Mouse (Mus musculus) heart, embryonic 14.5 days (tissue): ENCODE measurements around the gene Zfp839. TPM values are rescaled to one million over a fixed set of nuclear protein-coding genes. Genes with fewer than 3 reads are reported as not detected.
A peak's percentile ranks its signal among the peaks of the same experiment; 100 is the strongest.
"Not testable (repeated sequence)": the region's sequence is repeated elsewhere in the genome, so short reads cannot be mapped to it uniquely, and the experiment has no call there.

Experiments used
- ATAC-seq: fragments of 200-750 bp; cut with Nextera tagmentation; 2 replicates; pipeline ENCODE4 v1.8.0; 2017; ENCODE audit warnings: low read depth, moderate TSS enrichment; ENCODE audit not compliant: insufficient number of reproducible peaks, insufficient read depth, low FRiP score
- H3K27ac ChIP-seq, 2 experiments: fragments of 200-500 bp in 1 of 2; fragments of 300-500 bp in 1 of 2; sonication (generic) in 1 of 2; replicated peaks in 1 of 2; 2 replicates each; pipeline ENCODE4 v1.5.1; 2012 to 2014; ENCODE audit warnings: low read depth in 2 of 2, low read length in 2 of 2, control low read depth in 1 of 2, mild to moderate bottlenecking in 1 of 2, mixed read lengths in 1 of 2; ENCODE audit not compliant: control insufficient read depth in 1 of 2, insufficient read depth in 1 of 2
- H3K27me3 ChIP-seq: fragments of 300-500 bp; sonication (generic); 2 replicates; pipeline ENCODE4 v1.6.1; 2014; ENCODE audit warnings: mild to moderate bottlenecking, low read length, control low read depth; ENCODE audit not compliant: control insufficient read depth, insufficient read depth
- H3K36me3 ChIP-seq: fragments of 300-500 bp; sonication (generic); 2 replicates; pipeline ENCODE4 v1.6.1; 2014; ENCODE audit warnings: mild to moderate bottlenecking, control low read depth, low read length, mixed read lengths; ENCODE audit not compliant: control insufficient read depth, insufficient read depth
- H3K4me1 ChIP-seq, 2 experiments: fragments of 200-500 bp in 1 of 2; fragments of 300-500 bp in 1 of 2; sonication (generic) in 1 of 2; 2 replicates each; pipeline ENCODE4 v1.6.1; 2012 to 2014; ENCODE audit warnings: low read length in 2 of 2, control low read depth in 1 of 2, mixed read lengths in 1 of 2; ENCODE audit not compliant: control insufficient read depth in 2 of 2, insufficient read depth in 2 of 2
- H3K4me2 ChIP-seq: fragments of 300-500 bp; sonication (generic); 2 replicates; pipeline ENCODE4 v1.6.1; 2014; ENCODE audit warnings: mild to moderate bottlenecking, low read length
- H3K4me3 ChIP-seq, 2 experiments: fragments of 200-500 bp in 1 of 2; fragments of 300-500 bp in 1 of 2; sonication (generic) in 1 of 2; 2 replicates each; pipeline ENCODE4 v1.5.1; 2012 to 2014; ENCODE audit warnings: low read length in 2 of 2, mild to moderate bottlenecking in 2 of 2, control low read depth in 1 of 2, low read depth in 1 of 2, moderate library complexity in 1 of 2; ENCODE audit not compliant: control insufficient read depth in 1 of 2, insufficient read depth in 1 of 2
- H3K9ac ChIP-seq: fragments of 300-500 bp; sonication (generic); 2 replicates; pipeline ENCODE4 v1.6.1; 2014; ENCODE audit warnings: mild to moderate bottlenecking, low read length
- H3K9me3 ChIP-seq: fragments of 300-500 bp; sonication (generic); 2 replicates; pipeline ENCODE4 v1.6.1; 2016; ENCODE audit warnings: low read length, control low read depth; ENCODE audit not compliant: control insufficient read depth
- WGBS: fragments of 180-500 bp; shearing (Covaris S2); extraction: QIAGEN DNeasy Blood & Tissue Kit; methylation state at CpG from one replicate; pipeline ENCODE4 v1.1.7; 2014; 5-methylcytosine and 5-hydroxymethylcytosine counted together
- polyA plus RNA-seq: library from polyadenylated mRNA; unstranded; fragments of >200 nt; fragmentation: Nextera tagmentation; extraction: Ambion mirVana; gene quantifications from 2 replicates; pipeline ENCODE4 v1.2.1, GENCODE M21; 2014

The Zfp839 gene
- polyA plus RNA-seq, 1 experiment from 2014 or later, result 4.6 TPM

DNA sequence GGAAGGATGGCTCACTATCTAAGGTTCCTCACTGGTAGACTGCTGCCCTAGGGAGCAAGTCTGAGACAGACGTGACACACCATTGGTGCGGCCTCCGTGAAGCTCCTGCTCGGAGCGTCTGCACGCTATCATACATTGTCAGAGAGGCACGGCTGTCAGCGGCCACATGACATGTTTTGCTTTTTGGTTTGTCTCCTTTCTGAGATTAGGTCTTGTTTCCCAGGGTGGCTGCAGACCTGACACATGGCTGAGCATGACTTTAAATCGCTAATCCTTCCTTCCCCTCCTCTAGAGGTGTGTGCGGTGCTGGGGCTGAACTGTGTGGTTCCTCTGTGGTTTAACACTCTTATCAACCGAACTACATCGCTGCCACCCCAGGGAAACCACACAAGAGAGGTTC, 1.4 kb downstream of the Zfp839 start:
- Histone ChIP-seq H3K4me2 (peak overlapping the region; percentile 74), H3K36me3 (peaks cover 14% of the 10 kb centered on the region), H3K9me3 (no peaks in the 10 kb centered on the region), H3K27ac (no peak overlapping the region; a peak in 1 of 4 replicates), H3K27me3 (no peaks in the 10 kb centered on the region), H3K4me1 (peaks cover 11 to 17% of the 10 kb centered on the region in 2 experiments), H3K9ac (peak overlapping the region; percentile 21; the same call in 1 of the 2 replicates), H3K4me3 (peak overlapping the region; percentile 89 to 93; a peak in 3 of 4 replicates)
- ATAC-seq, result no peak
- WGBS, result 27% methylated on average over 12 of the region's 12 CpGs

DNA sequence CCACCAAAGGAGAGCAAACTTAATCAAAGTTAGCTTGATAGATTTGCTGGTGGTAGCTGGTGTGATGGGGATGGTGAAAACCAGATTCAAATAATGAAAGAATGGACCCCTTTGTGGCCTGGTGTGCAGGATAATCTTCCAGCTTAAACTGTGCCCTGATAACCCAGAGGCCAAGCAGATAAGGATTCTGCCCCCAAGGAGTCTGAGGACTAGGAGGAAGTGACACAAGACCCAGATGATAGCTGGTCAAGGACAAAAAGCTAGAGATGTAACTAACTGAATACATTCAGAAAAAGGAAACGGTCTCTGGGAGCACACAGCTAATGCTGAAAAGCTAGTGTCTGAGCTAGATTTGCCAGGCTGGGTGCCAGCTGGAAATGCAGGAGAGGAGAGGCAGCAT, 1.9 kb downstream of the Zfp839 start:
- Histone ChIP-seq H3K27me3 (no peaks in the 10 kb centered on the region), H3K36me3 (peaks cover 17% of the 10 kb centered on the region), H3K9ac (no peak overlapping the region), H3K9me3 (no peaks in the 10 kb centered on the region), H3K4me3 (no peak overlapping the region), H3K4me2 (peak overlapping the region; percentile 74; the same call in 1 of the 2 replicates), H3K27ac (no peak overlapping the region), H3K4me1 (peaks cover 11 to 16% of the 10 kb centered on the region in 2 experiments)
- no peak for ATAC-seq
- 53% methylated on average over 1 of the region's 1 CpGs for WGBS

DNA sequence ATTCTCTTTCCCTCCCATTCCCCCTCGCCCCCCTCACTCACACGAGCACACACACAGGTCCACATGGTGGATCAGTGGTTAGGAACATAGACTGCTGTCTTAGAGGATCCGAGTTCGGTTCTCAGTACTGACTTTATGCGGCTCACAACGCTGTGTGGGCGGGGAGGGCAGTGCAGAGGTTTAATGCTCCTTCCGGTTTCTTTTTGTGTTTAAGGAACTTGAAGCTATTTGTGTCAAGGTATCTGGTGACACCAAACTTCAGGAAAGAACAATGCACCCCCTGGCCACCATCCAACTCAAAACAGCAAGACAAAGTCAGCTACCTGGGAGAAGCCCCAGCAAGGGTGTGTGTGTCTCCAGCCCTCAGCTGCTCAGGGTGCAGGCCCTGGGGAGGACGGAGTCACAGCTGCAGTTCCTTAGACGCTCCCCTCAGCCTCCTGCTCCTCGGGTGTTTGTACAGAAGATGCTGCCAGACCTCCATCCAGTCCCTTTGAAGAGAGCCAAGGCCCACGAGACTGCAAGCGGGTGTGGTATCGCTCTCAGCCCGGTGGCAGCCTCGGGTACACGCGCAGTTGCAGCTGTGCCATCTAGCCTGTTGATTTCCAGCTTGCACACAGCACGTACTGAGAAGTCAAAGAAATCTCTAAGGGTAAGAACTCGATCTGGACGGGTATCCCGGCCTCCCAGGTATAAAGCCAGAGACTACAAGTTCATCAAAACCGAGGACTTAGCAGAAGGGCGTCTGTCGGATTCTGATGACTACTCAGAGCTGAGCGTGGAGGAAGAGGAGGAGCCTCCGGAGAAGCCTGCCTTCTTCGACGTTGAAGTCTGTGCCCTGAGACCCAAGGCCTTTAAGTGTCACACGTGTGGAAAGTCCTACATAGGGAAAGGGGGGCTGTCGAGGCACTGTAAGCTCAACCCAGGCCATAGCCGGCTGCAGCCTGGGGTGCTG, 5.0 kb downstream of the Zfp839 start:
- H3K4me2 ChIP-seq, result no peak overlapping the region
- no peaks in the 10 kb centered on the region for H3K9me3 ChIP-seq
- H3K27me3 ChIP-seq, result no peaks in the 10 kb centered on the region
- ATAC-seq, result no peak
- no peak overlapping the region for H3K27ac ChIP-seq
- peaks cover 11 to 13% of the 10 kb centered on the region in 2 experiments for H3K4me1 ChIP-seq
- WGBS, result 84% methylated on average over 32 of the region's 32 CpGs
- no peak overlapping the region for H3K9ac ChIP-seq
- no peak overlapping the region for H3K4me3 ChIP-seq
- H3K36me3 ChIP-seq, result peaks cover 34% of the 10 kb centered on the region

DNA sequence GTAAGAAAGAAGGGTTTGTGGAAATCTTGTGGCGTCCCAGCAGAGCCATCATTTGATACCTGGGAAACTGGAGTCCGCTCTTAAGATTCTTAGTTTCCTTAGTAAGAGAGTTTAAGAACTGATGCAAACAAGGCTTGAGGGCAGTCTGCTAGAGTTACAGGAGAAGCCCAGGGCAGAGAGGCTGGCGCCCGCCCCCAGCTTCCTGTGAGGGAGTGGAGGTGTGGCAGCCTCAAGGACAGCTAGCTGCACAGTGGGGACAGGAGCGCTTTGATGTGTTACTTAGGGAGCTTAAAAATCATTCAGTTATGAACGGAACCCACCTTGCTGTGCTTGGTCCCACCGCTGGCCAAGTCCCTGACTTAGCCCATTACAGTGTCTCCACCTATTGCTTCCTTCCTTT, 7.1 kb downstream of the Zfp839 start:
- no peaks in the 10 kb centered on the region for H3K9me3 ChIP-seq
- no peak for ATAC-seq
- H3K4me3 ChIP-seq, result no peak overlapping the region
- H3K36me3 ChIP-seq, result peaks cover 50% of the 10 kb centered on the region
- 74% methylated on average over 7 of the region's 7 CpGs for WGBS
- no peak overlapping the region for H3K4me2 ChIP-seq
- H3K9ac ChIP-seq, result no peak overlapping the region
- H3K27me3 ChIP-seq, result no peaks in the 10 kb centered on the region
- no peak overlapping the region for H3K27ac ChIP-seq
- H3K4me1 ChIP-seq, result no peaks in the 10 kb centered on the region

DNA sequence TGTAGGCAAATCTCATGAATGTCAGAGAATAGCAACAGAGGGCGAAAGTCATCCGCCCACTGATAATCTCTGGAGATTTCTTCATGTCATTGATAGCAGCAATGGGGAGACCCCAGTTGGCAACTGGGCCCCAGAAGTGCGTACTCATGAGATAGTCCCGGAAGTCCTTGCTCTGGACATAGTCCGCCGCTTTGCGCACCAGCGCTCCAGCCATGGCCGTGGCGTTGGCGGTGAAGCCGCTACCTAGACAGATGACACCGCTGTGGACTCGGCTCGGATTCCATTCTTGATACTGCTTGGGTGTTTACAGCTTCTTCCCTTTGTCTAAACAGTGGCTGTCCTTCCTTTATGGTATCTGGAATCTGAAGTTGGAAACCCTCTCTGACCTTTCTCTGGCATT, 8.6 kb downstream of the Zfp839 start:
- H3K27ac ChIP-seq, H3K9me3 ChIP-seq, H3K27me3 ChIP-seq, H3K4me3 ChIP-seq, H3K4me1 ChIP-seq, ATAC-seq, H3K4me2 ChIP-seq, H3K9ac ChIP-seq: not testable (repeated sequence)
- H3K36me3 ChIP-seq, result peaks cover 55% of the 10 kb centered on the region
- 92% methylated on average over 15 of the region's 15 CpGs for WGBS

DNA sequence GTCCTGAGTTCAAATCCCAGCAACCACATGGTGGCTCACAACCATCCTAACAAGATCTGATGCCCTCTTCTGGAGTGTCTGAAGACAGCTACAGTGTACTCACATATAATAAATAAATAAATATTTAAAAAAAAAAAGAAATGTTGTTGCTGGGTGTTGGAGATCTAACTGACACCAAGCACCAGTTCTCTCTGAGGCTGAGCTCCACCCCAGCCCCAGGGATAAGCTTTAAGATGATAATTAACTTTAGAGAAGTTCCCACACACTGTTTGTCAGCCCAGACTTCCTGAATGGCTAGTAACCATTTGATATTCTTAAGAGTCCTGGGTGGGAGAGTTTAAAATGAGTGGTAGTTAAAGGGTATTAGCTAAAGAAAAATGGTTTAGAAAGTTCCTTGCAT, 10.2 kb downstream of the Zfp839 start:
- Histone ChIP-seq H3K4me3 (no peak overlapping the region), H3K36me3 (peaks cover 66% of the 10 kb centered on the region), H3K9ac (no peak overlapping the region), H3K4me2 (no peak overlapping the region), H3K27ac (no peak overlapping the region), H3K9me3 (no peaks in the 10 kb centered on the region), H3K27me3 (no peaks in the 10 kb centered on the region), H3K4me1 (no peaks in the 10 kb centered on the region)
- no peak for ATAC-seq

DNA sequence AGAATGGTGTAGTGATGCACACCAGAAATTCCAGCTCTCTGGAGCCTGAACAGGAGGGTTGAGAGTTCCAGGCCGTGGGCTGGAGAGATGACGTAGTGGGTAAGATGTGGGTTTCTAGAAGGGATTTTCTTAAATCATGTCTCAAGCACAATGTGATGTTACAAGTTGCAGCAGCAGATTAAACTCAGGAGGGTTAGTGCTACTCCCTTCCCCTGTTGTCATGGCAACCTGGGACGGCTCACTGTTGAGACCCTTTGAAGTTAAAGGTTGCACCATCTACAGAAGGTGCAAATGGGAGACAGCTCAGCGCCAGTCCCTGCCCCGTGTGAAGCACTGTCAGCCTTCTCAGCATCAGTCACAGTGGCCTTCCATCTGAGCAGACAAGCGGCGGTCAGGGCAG, 11.2 kb downstream of the Zfp839 start:
- no peak for ATAC-seq
- Histone ChIP-seq H3K4me2 (no peak overlapping the region), H3K4me1 (no peaks in the 10 kb centered on the region), H3K36me3 (peaks cover 65% of the 10 kb centered on the region), H3K27ac (no peak overlapping the region), H3K9me3 (no peaks in the 10 kb centered on the region), H3K9ac (no peak overlapping the region), H3K4me3 (no peak overlapping the region), H3K27me3 (no peaks in the 10 kb centered on the region)
- 56% methylated on average over 7 of the region's 7 CpGs for WGBS
